Mouse (Mus musculus): ENCODE measurements around the gene Minos1. TPM values are rescaled to one million over a fixed set of nuclear protein-coding genes. Genes with fewer than 3 reads are reported as not detected.

Minos1 gene
- polyA plus RNA-seq, 1 experiment from 2014 or later, result 286 TPM

DNA sequence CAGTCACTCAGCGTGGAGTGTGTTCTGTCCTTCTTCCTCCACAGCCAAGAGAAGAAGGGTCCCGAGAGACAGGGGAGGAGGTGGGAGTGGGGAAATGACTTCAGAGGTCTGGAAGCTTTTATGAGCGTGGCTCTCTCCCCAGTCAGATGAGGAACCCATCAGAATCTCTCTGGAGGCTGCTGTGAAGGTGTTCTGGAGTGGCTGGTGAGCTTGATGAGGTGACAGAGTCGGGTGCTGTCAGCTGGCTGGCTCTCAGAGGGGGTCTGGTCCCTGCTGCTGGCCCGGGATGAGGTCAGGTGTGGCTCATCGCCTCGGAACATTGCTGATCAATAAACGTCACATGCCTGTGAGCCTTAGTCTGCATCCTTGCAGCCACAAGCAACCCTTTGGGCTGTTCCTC, 36.2 kb upstream of the Minos1 start:
- DNase-seq (ENCODE audit: low read depth, low spot score) (no peak), ATAC-seq (no peak)
- POLR2A ChIA-PET, result no interaction called here
- no peak for TF ChIP-seq CTCF (IDR thresholded peaks at IDR 0.05)
- no peaks in the 10 kb centered on the region for H3K27me3 ChIP-seq
- in situ Hi-C loops (cut with MboI; ENCODE audit: low pct_unique_long_range_greater_than_20kb), result no loop called here
- CTCF ChIA-PET, result no interaction called here

DNA sequence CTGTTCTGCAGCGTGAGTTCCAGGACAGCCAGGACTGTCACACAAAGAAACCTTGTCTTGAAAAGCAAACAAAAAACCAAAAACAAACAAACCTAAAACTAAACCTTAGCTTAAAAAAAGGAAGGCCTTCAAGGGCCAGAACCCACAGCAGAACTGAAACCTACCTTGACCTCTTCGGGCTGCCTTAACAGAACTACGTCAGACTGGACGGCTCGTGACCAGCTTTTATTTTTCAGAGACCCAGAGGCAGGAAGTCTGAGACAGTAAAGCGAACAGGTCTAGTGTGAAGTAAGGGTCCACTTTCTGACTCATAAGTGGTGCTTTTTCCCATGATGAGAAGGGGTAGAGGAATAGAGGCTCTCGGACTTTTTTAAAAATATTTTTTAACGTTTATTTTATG, 35.3 kb upstream of the Minos1 start:
- ChIA-PET POLR2A (no interaction called here), CTCF (no interaction called here)
- DNase-seq (ENCODE audit: low read depth, low spot score) (no peak), ATAC-seq (no peak)
- no peaks in the 10 kb centered on the region for H3K27me3 ChIP-seq
- no peak for TF ChIP-seq CTCF (IDR thresholded peaks at IDR 0.05)
- in situ Hi-C loops (cut with MboI; ENCODE audit: low pct_unique_long_range_greater_than_20kb), result no loop called here

DNA sequence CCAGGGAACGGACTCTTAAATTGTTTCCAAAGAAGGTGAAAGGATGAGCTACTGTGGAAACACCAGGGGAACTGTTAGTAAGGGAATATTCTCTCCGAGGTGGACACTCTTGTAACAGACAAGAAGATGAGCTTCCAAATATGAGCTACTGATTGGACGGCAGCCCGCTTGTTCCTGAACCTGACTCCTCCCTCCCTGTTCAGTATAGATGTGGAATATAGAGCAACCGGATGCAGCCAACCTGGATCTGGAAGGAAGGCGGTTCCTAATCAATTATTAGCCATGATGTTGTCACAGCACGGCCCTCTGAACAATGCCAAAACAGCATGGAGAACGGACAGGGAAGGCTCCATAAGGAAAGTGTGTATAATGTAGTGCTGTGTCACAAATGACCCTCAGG, 34.3 kb upstream of the Minos1 start:
- DNase-seq (ENCODE audit: low read depth, low spot score), result no peak
- no peak for TF ChIP-seq CTCF (IDR thresholded peaks at IDR 0.05)
- H3K27me3 ChIP-seq, result no peaks in the 10 kb centered on the region
- ChIA-PET CTCF (no interaction called here), POLR2A (no interaction called here)
- ATAC-seq, result no peak
- in situ Hi-C loops (cut with MboI; ENCODE audit: low pct_unique_long_range_greater_than_20kb), result no loop called here

DNA sequence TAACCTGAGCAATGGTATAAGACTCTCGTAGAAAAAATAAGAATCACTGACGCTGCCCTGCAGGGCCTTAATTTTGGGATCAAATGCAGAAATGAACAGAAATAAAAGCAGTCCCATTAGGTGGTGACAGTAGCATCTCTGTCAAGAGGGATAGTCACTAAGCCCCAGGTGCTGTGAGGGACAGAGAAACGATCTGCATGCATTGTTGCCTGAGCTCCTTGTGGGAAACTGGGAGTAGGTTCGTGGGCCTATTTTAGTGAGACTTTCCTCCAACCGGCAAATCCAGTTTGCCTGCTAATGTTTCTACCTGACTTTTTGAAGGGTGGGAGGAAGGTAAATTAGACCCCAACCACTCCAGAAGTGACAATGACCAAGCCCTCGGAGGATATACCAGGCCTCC, 33.2 kb upstream of the Minos1 start:
- no peaks in the 10 kb centered on the region for H3K27me3 ChIP-seq
- no peak for DNase-seq (ENCODE audit: low read depth, low spot score)
- POLR2A ChIA-PET, result no interaction called here
- no peak for TF ChIP-seq CTCF (IDR thresholded peaks at IDR 0.05)
- CTCF ChIA-PET, result no interaction called here
- in situ Hi-C loops (cut with MboI; ENCODE audit: low pct_unique_long_range_greater_than_20kb), result no loop called here
- ATAC-seq, result no peak

GRCm38 (mm10) chr4:139161076-139161475, 30.2 kb upstream of the Minos1 start:
- DNase-seq (ENCODE audit: low read depth, low spot score) (no peak), ATAC-seq (no peak)
- no peaks in the 10 kb centered on the region for H3K27me3 ChIP-seq
- no peak for TF ChIP-seq CTCF (IDR thresholded peaks at IDR 0.05)
- ChIA-PET CTCF (no interaction called here), POLR2A (no interaction called here)
- in situ Hi-C loops (cut with MboI; ENCODE audit: low pct_unique_long_range_greater_than_20kb), result no loop called here

DNA sequence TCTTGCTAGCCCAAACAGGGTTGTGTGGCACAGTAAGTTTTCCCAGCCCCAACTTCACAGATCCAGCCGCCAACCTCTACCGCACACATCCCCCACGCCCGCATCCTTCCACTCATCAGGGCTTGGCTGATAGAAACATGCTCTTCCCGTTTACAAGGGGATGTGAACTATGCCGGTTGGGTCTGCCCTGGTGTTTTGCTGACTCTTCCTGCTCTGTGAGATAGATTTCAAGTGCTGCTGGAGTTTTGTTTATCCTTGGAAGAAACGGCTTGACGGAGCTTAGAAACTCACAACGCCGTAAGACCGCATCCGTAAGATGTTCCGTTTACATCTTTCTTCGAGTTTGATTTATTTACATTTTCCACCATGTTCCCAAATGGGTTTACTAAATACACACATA, 27.4 kb upstream of the Minos1 start:
- CTCF ChIA-PET, result no interaction called here
- no peak for TF ChIP-seq CTCF (IDR thresholded peaks at IDR 0.05)
- ATAC-seq (no peak), DNase-seq (ENCODE audit: low read depth, low spot score) (no peak)
- POLR2A ChIA-PET, result no interaction called here
- H3K27me3 ChIP-seq, result no peaks in the 10 kb centered on the region
- in situ Hi-C loops (cut with MboI; ENCODE audit: low pct_unique_long_range_greater_than_20kb), result no loop called here

- POLR2A ChIA-PET, result no interaction called here
- TF ChIP-seq CTCF (IDR thresholded peaks at IDR 0.05), result no peak
- in situ Hi-C loops (cut with MboI; ENCODE audit: low pct_unique_long_range_greater_than_20kb), result no loop called here
- CTCF ChIA-PET, result no interaction called here
- ATAC-seq (no peak), DNase-seq (ENCODE audit: low read depth, low spot score) (no peak)
- H3K27me3 ChIP-seq, result no peaks in the 10 kb centered on the region
Observed at GRCm38 (mm10) chr4:139156538-139156937, 25.6 kb upstream of the Minos1 start.

GRCm38 (mm10) chr4:139154576-139155307, 23.8 kb upstream of the Minos1 start:
- no peak for TF ChIP-seq CTCF (IDR thresholded peaks at IDR 0.05)
- in situ Hi-C loops (cut with MboI; ENCODE audit: low pct_unique_long_range_greater_than_20kb), result no loop called here
- H3K27me3 ChIP-seq, result no peaks in the 10 kb centered on the region
- CTCF ChIA-PET, result no interaction called here
- ATAC-seq (no peak), DNase-seq (ENCODE audit: low read depth, low spot score) (no peak)
- POLR2A ChIA-PET, result no interaction called here

- no peak for TF ChIP-seq CTCF (IDR thresholded peaks at IDR 0.05)
- no peak for DNase-seq (ENCODE audit: low read depth, low spot score)
- no peak for ATAC-seq
- in situ Hi-C loops (cut with MboI; ENCODE audit: low pct_unique_long_range_greater_than_20kb), result no loop called here
- POLR2A ChIA-PET, result no interaction called here
- CTCF ChIA-PET, result no interaction called here
- H3K27me3 ChIP-seq, result no peaks in the 10 kb centered on the region
Observed at GRCm38 (mm10) chr4:139151370-139151769, 20.5 kb upstream of the Minos1 start.

- ChIA-PET CTCF (no interaction called here), POLR2A (no interaction called here)
- TF ChIP-seq CTCF (IDR thresholded peaks at IDR 0.05), result no peak
- DNase-seq (ENCODE audit: low read depth, low spot score) (peak; percentile 91), ATAC-seq (peak; percentile 80)
- in situ Hi-C loops (cut with MboI; ENCODE audit: low pct_unique_long_range_greater_than_20kb), result loop anchor here (10.0 to 25.0 kb wide), 2 partner anchors 52 to 1491 kb away; partner anchors contain the start of gene Nbl1
- H3K27me3 ChIP-seq, result no peaks in the 10 kb centered on the region
Observed at GRCm38 (mm10) chr4:139146760-139147159, 15.8 kb upstream of the Minos1 start.

DNA sequence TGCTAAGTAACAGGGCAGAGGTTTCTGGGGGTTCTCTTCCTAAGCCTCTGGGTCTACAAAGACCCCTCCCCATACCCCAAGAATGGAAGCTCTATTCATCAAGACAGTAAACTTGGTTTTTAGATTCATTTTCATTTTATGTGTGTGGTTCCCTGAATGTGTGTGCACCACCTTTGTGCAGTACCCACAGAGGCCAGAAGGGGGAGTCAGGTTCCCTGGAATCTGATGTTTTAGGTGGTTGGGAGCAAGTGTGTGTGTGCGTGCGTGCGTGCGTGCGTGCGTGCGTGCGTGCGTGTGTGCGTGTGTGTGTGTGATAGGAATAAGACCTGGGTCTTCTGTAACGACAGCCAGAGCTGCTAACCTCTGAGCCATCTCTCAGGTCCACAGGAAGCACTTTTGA, 14.2 kb upstream of the Minos1 start:
- TF ChIP-seq CTCF (IDR thresholded peaks at IDR 0.05), result peak; percentile 15
- DNase-seq (ENCODE audit: low read depth, low spot score) (no peak), ATAC-seq (no peak)
- in situ Hi-C loops (cut with MboI; ENCODE audit: low pct_unique_long_range_greater_than_20kb), result loop anchor here (10.0 to 25.0 kb wide), 2 partner anchors 50 to 1492 kb away; partner anchors contain the start of gene Nbl1
- ChIA-PET POLR2A (no interaction called here), CTCF (interaction anchor here (0.6 to 1.2 kb wide), 3 partner anchors 29 to 863 kb away, joined by 3 to 5 read pairs (median 5); no protein-coding TSS in a partner anchor)
- H3K27me3 ChIP-seq, result no peaks in the 10 kb centered on the region

- ATAC-seq (no peak), DNase-seq (ENCODE audit: low read depth, low spot score) (no peak)
- CTCF ChIA-PET, result interaction anchor here (1.2 kb wide), 1 partner anchor 29 kb away, joined by 5 read pairs; no protein-coding TSS in a partner anchor
- in situ Hi-C loops (cut with MboI; ENCODE audit: low pct_unique_long_range_greater_than_20kb), result loop anchor here (10.0 to 25.0 kb wide), 2 partner anchors 50 to 1493 kb away; partner anchors contain the start of gene Nbl1
- no peak for TF ChIP-seq CTCF (IDR thresholded peaks at IDR 0.05)
- POLR2A ChIA-PET, result no interaction called here
- no peaks in the 10 kb centered on the region for H3K27me3 ChIP-seq
Observed at GRCm38 (mm10) chr4:139144577-139144976, 13.7 kb upstream of the Minos1 start.

Data from Patski (cell line).